Mouse (Mus musculus): Measurements from ENCODE around the gene Tekt3. TPM values are rescaled to one million over a fixed set of nuclear protein-coding genes. Genes with fewer than 3 reads are reported as not detected.

Tekt3 gene
- polyA plus RNA-seq, 1 experiment: not detected

DNA sequence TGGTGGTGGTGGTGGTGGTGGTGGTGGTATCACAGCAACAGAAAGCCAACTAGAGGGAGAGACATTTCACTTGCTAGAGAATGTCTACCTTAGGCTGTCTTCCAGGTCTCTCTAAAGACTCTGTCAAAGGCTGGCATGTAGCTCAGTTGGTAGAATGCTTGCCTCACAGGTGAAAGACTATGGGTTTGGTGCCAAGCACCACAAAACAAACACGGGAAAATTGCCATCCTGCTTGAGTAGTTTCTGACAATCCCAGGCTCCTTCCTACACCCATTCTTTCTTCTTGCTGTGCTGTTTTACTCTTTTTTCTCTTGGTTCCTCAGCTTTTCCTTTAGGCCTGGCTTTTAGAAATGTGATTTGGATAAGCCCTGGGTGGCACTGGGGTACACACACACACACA lies 5.1 kb downstream of the Tekt3 start:
- no peak for DNase-seq
- TF ChIP-seq POLR2A (IDR thresholded peaks at IDR 0.05; ENCODE audit: borderline replicate concordance, insufficient read depth, low read length) (no peak), CTCF (IDR thresholded peaks at IDR 0.05; ENCODE audit: borderline replicate concordance, insufficient read depth, low read depth, low read length) (no peak)
- H3K27ac ChIP-seq (ENCODE audit: insufficient read depth, low read length): no peak overlapping the region
- H3K4me3 ChIP-seq (replicated peaks; ENCODE audit: insufficient read depth, low read depth, low read length): no peak overlapping the region
- H3K27me3 ChIP-seq (ENCODE audit: control insufficient read depth, insufficient read depth, low read length): no peaks in the 10 kb centered on the region
- 35% methylated on average over 1 of the region's 1 CpGs for WGBS
- no peaks in the 10 kb centered on the region for H3K4me1 ChIP-seq (ENCODE audit: control insufficient read depth, insufficient read depth, low read length)

DNA sequence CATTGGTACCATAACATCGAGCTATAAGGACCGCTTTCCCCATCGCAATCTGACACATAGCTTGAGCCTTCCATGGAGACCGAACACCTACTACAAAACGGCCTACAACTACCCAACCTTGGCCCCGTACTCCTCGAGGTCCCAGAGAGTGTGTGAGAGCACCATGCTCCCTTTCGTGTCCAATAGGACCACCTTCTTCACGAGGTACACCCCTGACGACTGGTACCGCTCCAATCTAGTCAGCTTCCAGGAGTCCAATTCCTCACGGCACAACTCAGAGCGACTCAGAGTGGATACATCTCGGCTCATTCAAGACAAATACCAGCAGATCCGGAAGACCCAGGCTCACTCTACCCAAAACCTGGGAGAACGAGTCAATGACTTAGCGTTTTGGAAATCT lies 8.6 kb downstream of the Tekt3 start:
- Histone ChIP-seq H3K4me1 (ENCODE audit: control insufficient read depth, insufficient read depth, low read length) (no peaks in the 10 kb centered on the region), H3K27me3 (ENCODE audit: control insufficient read depth, insufficient read depth, low read length) (no peaks in the 10 kb centered on the region), H3K27ac (ENCODE audit: insufficient read depth, low read length) (no peak overlapping the region), H3K4me3 (replicated peaks; ENCODE audit: insufficient read depth, low read depth, low read length) (no peak overlapping the region)
- WGBS: 90% methylated on average over 17 of the region's 17 CpGs
- TF ChIP-seq POLR2A (IDR thresholded peaks at IDR 0.05; ENCODE audit: borderline replicate concordance, insufficient read depth, low read length): no peak
- TF ChIP-seq CTCF (IDR thresholded peaks at IDR 0.05; ENCODE audit: borderline replicate concordance, insufficient read depth, low read depth, low read length): no peak
- no peak for DNase-seq

DNA sequence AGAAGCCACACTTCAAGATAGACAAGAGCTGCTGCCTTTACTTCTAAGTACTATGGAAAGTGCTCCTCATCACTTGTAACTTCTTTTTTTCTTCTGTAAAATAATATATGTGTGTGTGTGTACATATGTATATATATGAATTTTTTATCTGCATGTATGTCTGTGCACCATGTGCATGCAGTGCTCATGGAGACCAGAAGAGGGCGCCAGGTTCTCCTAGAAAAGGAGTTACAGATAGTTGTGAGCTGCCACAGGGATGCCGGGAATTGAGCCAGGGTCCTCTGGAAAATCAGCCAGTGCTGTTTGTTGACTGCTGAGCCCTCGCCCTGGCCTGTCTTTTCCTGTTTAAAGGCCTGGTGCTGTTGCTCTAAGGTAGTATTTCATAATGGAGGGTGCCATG lies 23.1 kb downstream of the Tekt3 start:
- WGBS: 84% methylated on average over 3 of the region's 3 CpGs
- H3K4me3 ChIP-seq (replicated peaks; ENCODE audit: insufficient read depth, low read depth, low read length): no peak overlapping the region
- no peaks in the 10 kb centered on the region for H3K4me1 ChIP-seq (ENCODE audit: control insufficient read depth, insufficient read depth, low read length)
- H3K27ac ChIP-seq (ENCODE audit: insufficient read depth, low read length): no peak overlapping the region
- DNase-seq: no peak
- no peak for TF ChIP-seq CTCF (IDR thresholded peaks at IDR 0.05; ENCODE audit: borderline replicate concordance, insufficient read depth, low read depth, low read length)
- no peak for TF ChIP-seq POLR2A (IDR thresholded peaks at IDR 0.05; ENCODE audit: borderline replicate concordance, insufficient read depth, low read length)
- no peaks in the 10 kb centered on the region for H3K27me3 ChIP-seq (ENCODE audit: control insufficient read depth, insufficient read depth, low read length)

DNA sequence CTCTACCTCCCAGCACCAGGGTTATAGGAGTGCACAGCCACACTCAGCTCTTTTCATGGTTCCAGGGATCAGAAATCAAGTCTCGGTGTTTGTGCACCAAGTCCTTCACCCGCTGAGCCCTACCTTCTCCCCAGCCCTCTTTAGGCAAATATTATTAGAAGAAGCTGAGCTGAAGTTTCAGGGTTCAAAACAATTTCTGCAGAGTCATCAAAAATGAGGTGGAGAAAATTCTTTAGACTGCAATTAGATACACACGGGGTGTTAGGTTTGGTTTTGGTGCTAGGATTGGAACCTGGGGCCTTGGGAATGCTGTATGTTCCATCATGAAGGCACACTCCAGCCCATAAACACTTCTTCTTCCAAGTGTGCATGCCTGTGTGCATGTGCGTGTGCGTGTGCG lies 27.2 kb downstream of the Tekt3 start:
- Histone ChIP-seq H3K4me3 (replicated peaks; ENCODE audit: insufficient read depth, low read depth, low read length) (no peak overlapping the region), H3K4me1 (ENCODE audit: control insufficient read depth, insufficient read depth, low read length) (no peaks in the 10 kb centered on the region), H3K27me3 (ENCODE audit: control insufficient read depth, insufficient read depth, low read length) (no peaks in the 10 kb centered on the region), H3K27ac (ENCODE audit: insufficient read depth, low read length) (no peak overlapping the region)
- DNase-seq: no peak
- WGBS: 92% methylated on average over 6 of the region's 6 CpGs
- TF ChIP-seq CTCF (IDR thresholded peaks at IDR 0.05; ENCODE audit: borderline replicate concordance, insufficient read depth, low read depth, low read length) (no peak), POLR2A (IDR thresholded peaks at IDR 0.05; ENCODE audit: borderline replicate concordance, insufficient read depth, low read length) (no peak)

DNA sequence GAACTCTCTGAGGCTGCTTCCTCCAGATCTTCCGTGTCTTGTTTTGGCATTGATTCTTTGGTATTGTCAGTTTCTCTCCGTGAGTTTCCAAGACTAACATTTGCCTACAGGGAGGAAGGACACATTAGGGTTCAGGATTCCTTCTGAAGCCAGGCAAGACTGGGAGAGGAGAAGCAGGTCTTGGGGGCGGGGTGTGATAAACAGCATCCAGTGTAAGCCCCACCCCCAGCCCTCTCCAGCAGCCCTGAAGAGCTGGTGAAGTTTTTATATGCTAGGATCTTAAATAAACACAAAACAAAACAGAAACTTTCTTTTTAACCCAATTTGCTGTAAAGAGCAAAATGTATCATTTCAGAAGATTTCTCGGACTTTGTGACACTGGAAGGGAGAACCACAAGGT lies 28.8 kb downstream of the Tekt3 start:
- no peak for DNase-seq
- WGBS: 59% methylated on average over 4 of the region's 4 CpGs
- H3K27ac ChIP-seq (ENCODE audit: insufficient read depth, low read length): no peak overlapping the region
- no peaks in the 10 kb centered on the region for H3K27me3 ChIP-seq (ENCODE audit: control insufficient read depth, insufficient read depth, low read length)
- TF ChIP-seq CTCF (IDR thresholded peaks at IDR 0.05; ENCODE audit: borderline replicate concordance, insufficient read depth, low read depth, low read length) (no peak), POLR2A (IDR thresholded peaks at IDR 0.05; ENCODE audit: borderline replicate concordance, insufficient read depth, low read length) (no peak)
- no peaks in the 10 kb centered on the region for H3K4me1 ChIP-seq (ENCODE audit: control insufficient read depth, insufficient read depth, low read length)
- no peak overlapping the region for H3K4me3 ChIP-seq (replicated peaks; ENCODE audit: insufficient read depth, low read depth, low read length)

DNA sequence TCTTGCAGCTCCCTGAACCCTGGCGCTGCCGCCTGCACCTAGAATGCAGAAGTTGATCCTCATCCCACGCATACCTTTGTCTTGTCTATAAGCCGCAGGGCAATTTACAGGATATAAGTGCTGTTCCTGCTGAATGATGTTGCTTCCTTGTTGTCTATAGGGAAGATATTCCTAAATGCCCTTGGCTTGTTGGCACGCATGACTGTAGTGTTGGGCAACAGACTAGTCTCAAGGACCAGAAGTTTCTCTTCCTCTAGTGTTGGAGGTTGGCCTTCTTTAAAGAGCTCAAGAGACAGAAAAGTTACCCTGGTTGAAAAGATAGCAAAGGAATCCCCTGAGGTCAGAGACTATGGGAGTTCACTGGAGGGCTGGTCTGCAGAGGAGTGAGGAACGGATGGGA lies 29.5 kb downstream of the Tekt3 start:
- Histone ChIP-seq H3K4me3 (replicated peaks; ENCODE audit: insufficient read depth, low read depth, low read length) (no peak overlapping the region), H3K27ac (ENCODE audit: insufficient read depth, low read length) (no peak overlapping the region), H3K4me1 (ENCODE audit: control insufficient read depth, insufficient read depth, low read length) (no peaks in the 10 kb centered on the region), H3K27me3 (ENCODE audit: control insufficient read depth, insufficient read depth, low read length) (no peaks in the 10 kb centered on the region)
- WGBS: 97% methylated on average over 6 of the region's 6 CpGs
- no peak for TF ChIP-seq CTCF (IDR thresholded peaks at IDR 0.05; ENCODE audit: borderline replicate concordance, insufficient read depth, low read depth, low read length)
- DNase-seq: no peak

DNA sequence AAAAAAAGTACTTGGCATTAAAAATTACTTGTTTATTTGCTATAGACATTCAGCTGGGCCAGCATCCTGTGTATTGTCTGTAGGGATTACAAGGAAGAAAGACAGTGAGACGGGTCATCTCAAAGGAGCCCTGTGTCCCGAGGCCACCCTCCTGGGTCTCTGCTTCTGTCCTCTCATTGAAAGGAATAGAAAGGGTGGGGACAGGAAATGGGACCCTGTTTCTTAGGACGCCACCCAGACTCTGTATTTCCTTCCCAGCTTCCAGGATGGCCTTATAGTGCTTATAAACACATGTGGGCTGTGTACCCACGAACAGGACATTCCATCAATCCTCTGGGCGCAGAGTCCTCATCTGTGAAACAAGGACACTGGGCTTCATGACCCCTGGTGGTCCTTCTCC lies 30.8 kb downstream of the Tekt3 start:
- H3K27ac ChIP-seq (ENCODE audit: insufficient read depth, low read length): no peak overlapping the region
- no peak for TF ChIP-seq CTCF (IDR thresholded peaks at IDR 0.05; ENCODE audit: borderline replicate concordance, insufficient read depth, low read depth, low read length)
- no peak for TF ChIP-seq POLR2A (IDR thresholded peaks at IDR 0.05; ENCODE audit: borderline replicate concordance, insufficient read depth, low read length)
- H3K4me1 ChIP-seq (ENCODE audit: control insufficient read depth, insufficient read depth, low read length): no peaks in the 10 kb centered on the region
- H3K27me3 ChIP-seq (ENCODE audit: control insufficient read depth, insufficient read depth, low read length): no peaks in the 10 kb centered on the region
- H3K4me3 ChIP-seq (replicated peaks; ENCODE audit: insufficient read depth, low read depth, low read length): no peak overlapping the region
- 75% methylated on average over 5 of the region's 5 CpGs for WGBS
- no peak for DNase-seq

DNA sequence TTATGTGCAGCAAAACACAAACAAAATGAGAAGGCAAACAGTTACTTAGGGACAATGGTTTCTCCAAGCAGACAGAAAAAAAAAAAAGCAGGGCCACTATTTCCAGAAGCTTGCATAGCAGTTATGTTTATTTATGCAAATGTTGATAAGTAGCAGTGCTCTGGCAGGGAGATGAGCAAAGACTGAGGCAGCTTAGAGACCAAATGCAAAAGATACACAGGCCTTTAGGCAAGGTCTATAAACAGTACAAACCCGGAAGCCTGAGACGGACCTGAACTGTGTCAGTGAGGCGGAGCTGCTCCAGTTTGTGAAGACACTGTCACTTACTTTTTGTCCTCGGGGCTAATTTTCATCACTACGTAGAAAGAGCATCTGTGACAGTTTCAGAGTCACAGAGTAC lies 32.1 kb downstream of the Tekt3 start:
- no peaks in the 10 kb centered on the region for H3K27me3 ChIP-seq (ENCODE audit: control insufficient read depth, insufficient read depth, low read length)
- TF ChIP-seq CTCF (IDR thresholded peaks at IDR 0.05; ENCODE audit: borderline replicate concordance, insufficient read depth, low read depth, low read length) (no peak), POLR2A (IDR thresholded peaks at IDR 0.05; ENCODE audit: borderline replicate concordance, insufficient read depth, low read length) (no peak)
- H3K4me3 ChIP-seq (replicated peaks; ENCODE audit: insufficient read depth, low read depth, low read length): no peak overlapping the region
- H3K27ac ChIP-seq (ENCODE audit: insufficient read depth, low read length): no peak overlapping the region
- 80% methylated on average over 5 of the region's 5 CpGs for WGBS
- no peaks in the 10 kb centered on the region for H3K4me1 ChIP-seq (ENCODE audit: control insufficient read depth, insufficient read depth, low read length)
- no peak for DNase-seq

All from cerebellum, adult 2 months (tissue).